Mouse (Mus musculus) midbrain, embryonic 16.5 days (tissue): ENCODE data around the gene Cd81. TPM values are rescaled to one million over a fixed set of nuclear protein-coding genes. Genes with fewer than 3 reads are reported as not detected.
A peak's percentile ranks its signal among the peaks of the same experiment; 100 is the strongest.

Source experiments
- ATAC-seq: fragments of 200-750 bp; cut with Nextera tagmentation; 2 replicates; pipeline ENCODE4 v1.8.0; 2017; ENCODE audit warnings: moderate TSS enrichment
- H3K27ac ChIP-seq: fragments of 300-500 bp; sonication (generic); 2 replicates; pipeline ENCODE4 v1.5.1; 2014; ENCODE audit warnings: mild to moderate bottlenecking, low read length, mixed read lengths
- H3K27me3 ChIP-seq: fragments of 300-500 bp; sonication (generic); 2 replicates; pipeline ENCODE4 v1.6.1; 2014; ENCODE audit warnings: low read depth, low read length, mixed read lengths; ENCODE audit not compliant: control insufficient read depth, insufficient read depth
- H3K36me3 ChIP-seq: fragments of 300-500 bp; sonication (generic); 2 replicates; pipeline ENCODE4 v1.6.1; 2014; ENCODE audit warnings: mild to moderate bottlenecking, low read length, moderate library complexity, mixed read lengths; ENCODE audit not compliant: control insufficient read depth, insufficient read depth
- H3K4me1 ChIP-seq: fragments of 300-500 bp; sonication (generic); 2 replicates; pipeline ENCODE4 v1.6.1; 2014; ENCODE audit warnings: mild to moderate bottlenecking, low read length, mixed read lengths; ENCODE audit not compliant: control insufficient read depth, insufficient read depth
- H3K4me2 ChIP-seq: fragments of 300-500 bp; sonication (generic); 2 replicates; pipeline ENCODE4 v1.6.1; 2014; ENCODE audit warnings: mild to moderate bottlenecking, low read length, mixed read lengths
- H3K4me3 ChIP-seq: fragments of 300-500 bp; sonication (generic); 2 replicates; pipeline ENCODE4 v1.5.1; 2014; ENCODE audit warnings: low read depth, mild to moderate bottlenecking, low read length, moderate library complexity, mixed read lengths
- H3K9ac ChIP-seq: fragments of 300-500 bp; sonication (generic); 2 replicates; pipeline ENCODE4 v1.6.1; 2014; ENCODE audit warnings: low read depth, low read length, mixed read lengths
- H3K9me3 ChIP-seq: fragments of 300-500 bp; sonication (generic); replicated peaks from 2 replicates; pipeline ENCODE4 v1.6.1; 2014; ENCODE audit warnings: mild to moderate bottlenecking, low read length, mixed read lengths; ENCODE audit not compliant: control insufficient read depth, poor library complexity, severe bottlenecking
- WGBS: fragments of 180-500 bp; shearing (Covaris S2); extraction: QIAGEN DNeasy Blood & Tissue Kit; methylation state at CpG from one replicate; pipeline ENCODE4 v1.1.7; 2014; 5-methylcytosine and 5-hydroxymethylcytosine counted together
- polyA plus RNA-seq: library from polyadenylated mRNA; unstranded; fragments of >200 nt; fragmentation: Nextera tagmentation; extraction: Ambion mirVana; gene quantifications from 2 replicates; pipeline ENCODE4 v1.2.1, GENCODE M21; 2015

Gene Cd81
- 364 and 411 TPM in 2 replicates for polyA plus RNA-seq

GRCm38 (mm10) chr7:143052626-143053007 is at the start of gene Cd81:
TSS of gene Cd81 (plus strand) at chr7:143052739.
- peaks cover 26% of the 10 kb centered on the region for H3K4me1 ChIP-seq

GRCm38 (mm10) chr7:143004727-143005343 is 47.7 kb upstream of the Cd81 start, which contains the start of gene Tspan32:
TSS of gene Tspan32 (plus strand) at chr7:143005046.
- Histone ChIP-seq H3K9me3 (no peaks in the 10 kb centered on the region), H3K4me2 (no peak within 1 kb of the TSS), H3K27me3 (no peaks in the 10 kb centered on the region), H3K9ac (no peak within 1 kb of the TSS), H3K4me3 (no peak within 1 kb of the TSS), H3K36me3 (no peaks in the 10 kb centered on the region), H3K27ac (no peak within 1 kb of the TSS), H3K4me1 (0 out of 2 replicates have a peak, but pooled peaks cover 2% of the 10 kb centered on the region)
- no peak for ATAC-seq
- 78% methylated on average over 4 of the region's 4 CpGs for WGBS

More at GRCm38 (mm10) chr7:143052626-143053007, at the start of gene Cd81:
- Histone ChIP-seq H3K4me2 (peak within 1 kb of the TSS; percentile 88), H3K9me3 (no peaks in the 10 kb centered on the region), H3K4me3 (peak within 1 kb of the TSS; percentile 96), H3K9ac (peak within 1 kb of the TSS; percentile 98), H3K36me3 (no peaks in the 10 kb centered on the region), H3K27me3 (no peaks in the 10 kb centered on the region), H3K27ac (peak within 1 kb of the TSS; percentile 89)
- WGBS = 0% methylated on average over 37 of the region's 37 CpGs
- ATAC-seq = peak; percentile 76

- ATAC-seq = no peak
- 88% methylated on average over 6 of the region's 6 CpGs for WGBS
- H3K27me3 ChIP-seq = no peaks in the 10 kb centered on the region
- no peak overlapping the region for H3K27ac ChIP-seq
- H3K9ac ChIP-seq = no peak overlapping the region
- H3K36me3 ChIP-seq = no peaks in the 10 kb centered on the region
- H3K4me3 ChIP-seq = no peak overlapping the region
- 0 out of 2 replicates have a peak, but pooled peaks cover 2% of the 10 kb centered on the region for H3K4me1 ChIP-seq
- no peaks in the 10 kb centered on the region for H3K9me3 ChIP-seq
- H3K4me2 ChIP-seq = no peak overlapping the region
Observed at GRCm38 (mm10) chr7:143005344-143006096, 47.0 kb upstream of the Cd81 start.

- Histone ChIP-seq H3K27me3 (no peaks in the 10 kb centered on the region), H3K4me3 (no peak overlapping the region), H3K4me2 (no peak overlapping the region), H3K4me1 (0 out of 2 replicates have a peak, but pooled peaks cover 2% of the 10 kb centered on the region), H3K36me3 (no peaks in the 10 kb centered on the region), H3K9ac (no peak overlapping the region), H3K27ac (no peak overlapping the region), H3K9me3 (no peaks in the 10 kb centered on the region)
- ATAC-seq = no peak
- 78% methylated on average over 2 of the region's 2 CpGs for WGBS
Observed at GRCm38 (mm10) chr7:143006097-143006755, 46.3 kb upstream of the Cd81 start.

GRCm38 (mm10) chr7:143006756-143007598 is 45.6 kb upstream of the Cd81 start:
- no peak for ATAC-seq
- Histone ChIP-seq H3K9ac (no peak overlapping the region), H3K27me3 (no peaks in the 10 kb centered on the region), H3K4me3 (no peak overlapping the region), H3K4me1 (0 out of 2 replicates have a peak, but pooled peaks cover 2% of the 10 kb centered on the region), H3K9me3 (no peaks in the 10 kb centered on the region), H3K4me2 (no peak overlapping the region), H3K27ac (no peak overlapping the region), H3K36me3 (no peaks in the 10 kb centered on the region)
- WGBS = 92% methylated on average over 8 of the region's 8 CpGs

- no peak overlapping the region for H3K4me3 ChIP-seq
- H3K4me2 ChIP-seq = no peak overlapping the region
- H3K27me3 ChIP-seq = no peaks in the 10 kb centered on the region
- no peak overlapping the region for H3K9ac ChIP-seq
- no peaks in the 10 kb centered on the region for H3K9me3 ChIP-seq
- no peaks in the 10 kb centered on the region for H3K36me3 ChIP-seq
- 0 out of 2 replicates have a peak, but pooled peaks cover 2% of the 10 kb centered on the region for H3K4me1 ChIP-seq
- WGBS = 37% methylated on average over 17 of the region's 17 CpGs
- H3K27ac ChIP-seq = peak overlapping the region; percentile 39; the same call in 1 of the 2 replicates
- ATAC-seq = peak; percentile 80
Observed at GRCm38 (mm10) chr7:143007599-143008369, 44.8 kb upstream of the Cd81 start.

GRCm38 (mm10) chr7:143008370-143008926 is 44.1 kb upstream of the Cd81 start:
- H3K27me3 ChIP-seq = no peaks in the 10 kb centered on the region
- no peaks in the 10 kb centered on the region for H3K36me3 ChIP-seq
- no peak overlapping the region for H3K4me3 ChIP-seq
- H3K4me2 ChIP-seq = no peak overlapping the region
- no peak overlapping the region for H3K9ac ChIP-seq
- H3K27ac ChIP-seq = peak overlapping the region; percentile 39; the same call in 1 of the 2 replicates
- 66% methylated on average over 8 of the region's 8 CpGs for WGBS
- no peaks in the 10 kb centered on the region for H3K9me3 ChIP-seq
- ATAC-seq = peak; percentile 21; the same call in 1 of the 2 replicates
- 0 out of 2 replicates have a peak, but pooled peaks cover 2% of the 10 kb centered on the region for H3K4me1 ChIP-seq
